Mouse (Mus musculus) frontal cortex, postnatal 10 days (tissue): ENCODE results near the gene Zfp512b.

ENCODE experiments used
- DNase-seq, 2 experiments: peaks; one replicate each; pipeline ENCODE4 v3.0.0; 2022; ENCODE audit warnings: low spot score in 2 of 2, mixed read lengths in 1 of 2

The Zfp512b gene

DNA sequence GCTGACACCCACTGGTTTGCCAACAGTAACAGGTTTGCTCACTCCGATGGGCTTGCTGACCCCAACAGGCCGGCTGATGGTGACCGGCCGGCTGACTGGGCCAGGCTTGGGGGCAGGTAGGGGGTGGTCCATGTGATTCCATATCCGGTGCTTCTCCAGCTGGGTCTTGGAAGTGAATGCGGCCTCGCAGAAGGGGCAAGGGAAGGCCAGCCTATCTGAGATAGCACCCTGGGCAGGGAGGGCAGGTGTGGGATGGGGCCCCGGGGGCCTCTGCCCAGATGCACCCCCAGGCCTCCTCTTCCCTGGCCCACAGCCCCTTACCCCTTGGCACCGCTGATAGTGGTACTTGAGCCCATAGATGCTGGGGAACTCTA, 2.9 kb downstream of the Zfp512b start:
- DNase-seq, result no peak

DNA sequence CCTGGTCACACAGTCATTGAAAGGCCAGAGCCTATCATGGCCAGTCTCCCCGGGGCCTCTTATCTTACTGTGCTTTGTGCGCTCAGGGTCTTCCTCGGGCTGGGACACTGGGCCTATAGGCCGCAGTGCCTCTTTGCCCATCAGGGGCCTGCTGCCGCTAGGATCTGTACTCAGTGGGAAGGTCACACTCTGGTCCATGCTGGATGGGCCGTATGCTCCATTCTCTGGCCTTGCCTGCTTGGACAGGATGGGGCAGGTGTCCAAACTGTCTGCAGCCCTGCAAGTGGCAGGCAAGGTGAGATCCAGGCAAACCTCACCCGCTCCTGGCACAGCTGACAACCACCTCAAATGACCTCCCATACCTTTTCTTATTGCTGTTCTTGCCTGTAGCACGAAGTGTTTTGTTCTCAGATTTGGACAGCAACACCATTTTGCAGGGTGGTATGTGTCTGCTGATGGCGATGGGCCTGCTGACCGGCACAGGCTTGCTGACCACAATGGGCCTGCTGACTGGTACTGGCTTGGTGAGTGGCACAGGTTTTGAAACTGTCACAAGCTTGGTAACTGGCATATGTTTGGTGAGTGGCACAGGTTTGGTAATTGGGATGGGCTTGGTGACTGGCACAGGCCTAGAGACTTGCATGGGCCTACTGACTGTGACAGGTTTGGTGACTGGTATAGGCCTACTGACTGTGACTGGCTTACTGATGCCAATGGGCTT, 3.4 kb downstream of the Zfp512b start:
- DNase-seq, result no peak

- no peak for DNase-seq
These were observed 4.3 kb downstream of the Zfp512b start for GRCm38 (mm10) chr2:181588229-181588780.

DNA sequence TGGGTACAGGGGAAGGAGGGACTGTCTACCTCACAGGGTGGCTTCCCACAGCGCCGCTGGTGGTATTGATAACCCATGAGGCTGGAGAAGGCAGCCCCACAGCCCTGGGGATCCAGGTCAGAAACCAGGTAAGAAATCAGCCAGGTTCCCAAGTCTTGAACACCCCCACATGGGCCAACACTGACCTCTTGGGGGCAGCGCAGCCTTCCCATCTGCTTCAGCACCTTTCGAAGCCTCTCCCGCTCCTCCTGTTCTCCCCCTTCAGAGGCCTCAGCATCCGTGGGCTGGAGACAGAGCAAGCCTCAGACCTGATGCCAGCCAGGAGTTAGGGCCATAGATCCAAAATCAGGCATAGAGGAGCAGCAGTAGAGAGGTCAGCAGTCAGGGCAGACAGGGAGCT, 4.8 kb downstream of the Zfp512b start:
- no peak for DNase-seq

GRCm38 (mm10) chr2:181586124-181586523, 6.5 kb downstream of the Zfp512b start:
- DNase-seq, result peak in 1 of 2 experiments; percentile 4

- peak in 1 of 2 experiments; percentile 4 for DNase-seq
These were observed 7.1 kb downstream of the Zfp512b start for GRCm38 (mm10) chr2:181585506-181585905.

DNA sequence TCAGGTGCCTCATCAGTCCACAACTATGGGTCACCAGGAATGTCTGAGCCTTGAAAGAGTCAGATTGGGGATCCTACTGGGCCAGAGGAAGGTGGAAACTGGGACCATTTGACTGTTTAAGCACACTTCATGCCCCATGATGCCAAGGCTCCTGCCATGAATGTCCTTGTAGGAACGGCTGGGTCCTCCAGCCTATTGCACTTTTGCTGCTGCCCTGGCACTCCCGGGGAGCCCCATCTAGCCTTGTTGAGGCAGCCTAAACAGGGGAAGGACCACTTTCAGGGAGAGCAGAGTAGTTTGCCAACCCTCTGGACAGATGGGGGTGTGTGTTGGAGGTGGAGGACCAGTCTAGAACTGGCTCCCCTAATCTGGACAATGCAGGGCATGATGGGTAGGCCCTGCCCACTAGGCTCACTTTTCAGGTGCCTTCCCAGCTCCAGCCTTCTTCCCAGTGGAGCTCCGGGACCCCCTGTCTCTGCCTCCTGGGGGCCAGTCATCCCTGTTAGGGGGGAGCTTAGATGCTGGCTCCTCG, 8.1 kb downstream of the Zfp512b start, which contains the start of gene Uckl1:
Gene Uckl1 (minus strand): TSS at position 482 of the 532 bp plus-strand sequence.
- peak in 1 of 2 experiments; percentile 6 for DNase-seq

DNA sequence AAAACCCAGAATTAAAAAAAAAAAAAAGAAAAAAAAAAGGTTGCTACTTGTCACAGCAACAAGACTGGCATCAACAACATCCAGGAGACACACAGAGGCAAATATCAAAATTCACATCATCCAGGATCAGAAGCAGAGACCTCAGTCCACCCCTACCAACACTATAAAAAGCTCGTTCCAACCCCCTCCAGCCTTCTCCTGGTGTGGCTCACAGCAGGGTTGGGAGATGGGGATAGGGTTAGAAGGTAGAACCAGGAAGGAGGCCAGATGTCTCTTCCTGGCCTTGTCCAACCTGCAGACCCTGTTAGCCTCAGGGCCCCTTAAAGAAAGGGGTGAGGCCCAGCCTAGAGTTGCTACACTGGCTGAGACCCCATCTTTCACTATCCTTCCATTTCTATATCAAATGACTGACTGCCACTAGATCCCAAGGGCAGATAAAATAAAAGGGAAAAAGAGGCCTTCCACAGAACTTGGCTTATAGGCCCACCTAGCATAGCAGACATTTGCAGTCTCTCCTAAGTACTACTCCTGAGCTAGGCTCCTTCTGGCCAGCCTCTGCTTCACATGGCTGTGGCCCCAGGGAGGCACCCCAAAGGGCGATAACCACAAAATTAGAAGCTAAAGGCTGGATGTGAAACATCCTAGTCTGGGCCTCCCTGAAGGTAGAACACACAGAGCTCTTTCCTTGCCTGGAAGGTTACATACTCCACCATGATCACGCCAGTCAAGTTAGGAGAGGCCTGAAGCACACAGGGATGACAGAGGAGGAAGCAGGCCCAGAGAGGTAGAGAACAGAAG, 8.9 kb downstream of the Zfp512b start:
- DNase-seq, result peak in 1 of 2 experiments; percentile 3

DNA sequence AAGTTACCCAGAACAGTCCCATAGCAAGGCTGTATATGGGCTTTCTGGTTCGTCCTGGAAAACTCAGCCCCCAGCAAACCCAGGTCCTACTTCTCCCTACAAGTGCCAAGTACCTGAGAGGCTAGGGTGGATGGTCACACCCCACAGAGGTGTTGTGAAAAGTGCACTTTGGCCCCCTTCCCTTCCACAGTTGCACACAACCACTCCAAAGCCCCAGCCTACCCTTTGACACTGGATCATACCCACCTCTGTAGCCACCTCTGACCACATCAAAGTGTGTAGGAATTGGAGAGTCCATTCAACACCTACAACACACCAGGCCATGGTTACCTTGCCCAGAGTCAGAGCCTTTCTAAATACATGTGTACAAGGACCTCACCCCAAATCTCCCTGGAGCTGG, 9.7 kb downstream of the Zfp512b start:
- DNase-seq, result peak in 1 of 2 experiments; percentile 21

DNA sequence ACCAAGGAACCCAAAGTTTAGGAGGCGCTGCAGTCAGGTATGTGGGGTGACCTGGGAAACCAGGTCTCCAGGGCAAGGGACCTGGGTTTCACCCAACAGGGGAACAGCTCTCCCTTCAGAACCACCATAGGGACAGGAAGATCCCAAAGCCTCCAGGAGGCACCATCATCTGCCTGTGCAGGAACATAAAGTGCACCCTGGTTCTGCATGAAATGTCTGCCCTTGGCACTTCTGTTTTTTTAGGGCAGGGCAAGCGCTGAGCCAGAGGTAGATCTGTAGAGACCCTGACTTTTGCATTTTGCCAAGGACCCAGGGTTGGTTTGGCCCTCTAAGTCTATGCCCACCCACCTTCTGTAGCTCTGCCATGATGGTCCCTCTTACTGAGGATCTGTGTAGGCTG, 10.2 kb downstream of the Zfp512b start:
- DNase-seq, result peak in 1 of 2 experiments; percentile 13

GRCm38 (mm10) chr2:181581402-181582120, 11.0 kb downstream of the Zfp512b start:
- peak; percentile 72 to 85 for DNase-seq

GRCm38 (mm10) chr2:181581016-181581401, 11.6 kb downstream of the Zfp512b start:
- peak; percentile 72 to 76 for DNase-seq

GRCm38 (mm10) chr2:181580131-181580772, 12.4 kb downstream of the Zfp512b start:
- peak; percentile 2 to 6 for DNase-seq

GRCm38 (mm10) chr2:181579681-181580080, 12.9 kb downstream of the Zfp512b start:
- DNase-seq, result peak in 1 of 2 experiments; percentile 4

GRCm38 (mm10) chr2:181578790-181579618, 13.6 kb downstream of the Zfp512b start:
- DNase-seq, result peak; percentile 3 to 6

GRCm38 (mm10) chr2:181577981-181578581, 14.5 kb downstream of the Zfp512b start:
- peak in 1 of 2 experiments; percentile 3 for DNase-seq

- DNase-seq, result no peak
These were observed 15.5 kb downstream of the Zfp512b start for GRCm38 (mm10) chr2:181577126-181577525.

DNA sequence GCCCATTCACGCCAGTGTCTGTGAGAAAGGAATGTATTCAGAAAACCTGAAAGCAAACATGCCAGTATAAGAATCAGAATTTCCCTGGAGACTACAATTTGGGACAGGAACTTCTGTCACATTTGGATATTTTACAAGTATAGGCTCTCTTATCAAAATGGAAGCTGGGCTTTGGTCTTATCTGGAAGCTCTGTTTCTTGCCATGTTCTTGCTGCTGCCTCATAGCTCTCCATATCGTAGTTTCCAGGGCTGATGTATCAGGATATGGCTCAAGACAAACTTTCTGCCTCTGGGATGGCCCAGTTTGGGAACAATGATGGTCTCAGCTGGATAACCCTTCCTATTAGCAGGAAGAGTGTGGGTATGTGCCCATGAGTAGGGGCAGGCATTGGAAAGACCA, 16.0 kb downstream of the Zfp512b start:
- DNase-seq, result no peak

DNA sequence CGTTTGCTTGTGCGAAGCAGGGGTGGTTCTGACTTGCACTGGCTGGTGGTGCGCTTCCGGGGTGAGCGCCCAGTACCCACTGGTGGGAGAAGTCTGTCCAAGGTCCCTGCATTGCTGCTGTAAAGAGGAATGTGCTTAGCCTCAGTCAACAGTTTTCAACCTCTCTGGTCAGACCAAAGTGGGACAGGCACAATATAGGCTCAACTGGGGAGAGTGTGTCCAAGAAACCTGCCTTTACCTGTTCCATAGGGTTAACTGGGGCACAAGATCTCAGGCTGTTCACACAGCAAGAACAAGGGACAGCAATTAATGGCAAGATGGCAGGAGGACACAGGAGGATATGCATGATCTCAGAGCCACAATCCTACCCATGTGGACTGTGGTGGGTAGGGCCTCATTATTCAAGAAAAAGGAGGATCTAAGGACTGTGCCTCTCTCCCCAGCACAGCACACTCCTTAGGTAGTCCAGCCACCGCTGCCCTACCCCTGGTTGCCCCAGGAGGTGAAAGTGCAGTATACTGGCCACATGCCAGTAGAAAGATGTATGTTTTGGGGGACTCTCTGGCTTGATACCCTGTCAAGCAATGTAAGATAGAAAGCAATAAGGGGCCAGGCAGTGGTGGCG, 17.6 kb downstream of the Zfp512b start:
- peak in 1 of 2 experiments; percentile 3 for DNase-seq
